ENCODE assay signal across 7 mouse cellular contexts in genomic region chr11:55204159-55204596, GRCm38 (mm10). TPM values are rescaled to one million over a fixed set of nuclear protein-coding genes. Genes with fewer than 3 reads are reported as not detected.
DNase-seq lines count a peak whose midpoint lies in the region; ATAC-seq and TF ChIP-seq lines count a peak whose summit lies in the region.

Gene Slc36a1, plus strand, starts transcription at chr11:55204350.

- H3K27me3 ChIP-seq in embryonic facial prominence, embryonic 11.5 days (ENCODE audit: control insufficient read depth, insufficient read depth, low read length): no peaks in the 10 kb centered on the region
- no peaks in the 10 kb centered on the region for H3K27me3 ChIP-seq in kidney, adult 2 months (replicated peaks; ENCODE audit: control insufficient read depth, insufficient read depth, low read length)
- peaks cover 9% of the 10 kb centered on the region; the same call in 1 of the 2 replicates for H3K27me3 ChIP-seq in limb, embryonic 12.5 days
- no peaks in the 10 kb centered on the region for H3K27me3 ChIP-seq in midbrain, embryonic 15.5 days (replicated peaks)
- H3K27me3 ChIP-seq in spleen, adult 2 months (ENCODE audit: control insufficient read depth, insufficient read depth, low read length): no peaks in the 10 kb centered on the region

- peak; percentile 33 for TF ChIP-seq POLR2A in kidney, adult 2 months (IDR thresholded peaks at IDR 0.05; ENCODE audit: low read depth, low read length)
- TF ChIP-seq POLR2A in spleen, adult 2 months (IDR thresholded peaks at IDR 0.05; ENCODE audit: low read depth, low read length): no peak

- no peaks in the 10 kb centered on the region for H3K9me3 ChIP-seq in embryonic facial prominence, embryonic 11.5 days (replicated peaks; ENCODE audit: control insufficient read depth, low read length)
- H3K9me3 ChIP-seq in limb, embryonic 12.5 days: no peaks in the 10 kb centered on the region
- no peaks in the 10 kb centered on the region for H3K9me3 ChIP-seq in midbrain, embryonic 15.5 days

- H3K36me3 ChIP-seq in embryonic facial prominence, embryonic 11.5 days (replicated peaks; ENCODE audit: control insufficient read depth, insufficient read depth, low read depth, low read length): no peaks in the 10 kb centered on the region
- no peaks in the 10 kb centered on the region for H3K36me3 ChIP-seq in kidney, adult 2 months (ENCODE audit: control insufficient read depth, insufficient read depth, low read length)
- no peaks in the 10 kb centered on the region for H3K36me3 ChIP-seq in limb, embryonic 12.5 days
- H3K36me3 ChIP-seq in midbrain, embryonic 15.5 days (replicated peaks): no peaks in the 10 kb centered on the region
- no peaks in the 10 kb centered on the region for H3K36me3 ChIP-seq in spleen, adult 2 months (ENCODE audit: control insufficient read depth, insufficient read depth, low read length)

- no peak within 1 kb of the TSS for H3K27ac ChIP-seq in embryonic facial prominence, embryonic 11.5 days (replicated peaks; ENCODE audit: low read depth, low read length)
- H3K27ac ChIP-seq in kidney, adult 2 months (ENCODE audit: insufficient read depth, low read depth, low read length): peak within 1 kb of the TSS; percentile 52
- H3K27ac ChIP-seq in limb, embryonic 12.5 days: no peak within 1 kb of the TSS
- H3K27ac ChIP-seq in midbrain, embryonic 15.5 days: peak within 1 kb of the TSS; percentile 57
- no peak within 1 kb of the TSS; the same call in 1 of the 2 replicates for H3K27ac ChIP-seq in spleen, adult 2 months (ENCODE audit: insufficient read depth, low read length)

- peak; percentile 95 for TF ChIP-seq CTCF in kidney, adult 2 months (conservative IDR thresholded peaks at IDR 0.05; ENCODE audit: insufficient read depth, insufficient read length, low read depth, low read length)
- TF ChIP-seq CTCF in spleen, adult 2 months (IDR thresholded peaks at IDR 0.05; ENCODE audit: extremely low read depth, insufficient read depth, insufficient read length, insufficient replicate concordance): peak; percentile 98

- under 1% methylated on average over 31 of the region's 31 CpGs for WGBS in embryonic facial prominence, embryonic 11.5 days
- WGBS in kidney, adult 2 months: under 1% methylated on average over 31 of the region's 31 CpGs
- under 1% methylated on average over 31 of the region's 31 CpGs for WGBS in limb, embryonic 12.5 days
- under 1% methylated on average over 31 of the region's 31 CpGs for WGBS in midbrain, embryonic 15.5 days
- WGBS in spleen, adult 2 months: under 1% methylated on average over 31 of the region's 31 CpGs

- ATAC-seq in embryonic facial prominence, embryonic 11.5 days (replicated peaks; ENCODE audit: insufficient number of reproducible peaks, low FRiP score, low TSS enrichment, low read depth): peak; percentile 92
- ATAC-seq in limb, embryonic 12.5 days (ENCODE audit: insufficient number of reproducible peaks, insufficient read depth, low FRiP score, low TSS enrichment, low read depth): peak; percentile 86
- peak; percentile 97 for ATAC-seq in midbrain, embryonic 15.5 days (replicated peaks)

- H3K4me3 ChIP-seq in embryonic facial prominence, embryonic 11.5 days (ENCODE audit: low read depth, low read length): peak within 1 kb of the TSS; percentile 77
- H3K4me3 ChIP-seq in kidney, adult 2 months (ENCODE audit: insufficient read depth, low read depth, low read length): peak within 1 kb of the TSS; percentile 95
- H3K4me3 ChIP-seq in limb, embryonic 12.5 days (replicated peaks): peak within 1 kb of the TSS; percentile 78
- peak within 1 kb of the TSS; percentile 72 for H3K4me3 ChIP-seq in midbrain, embryonic 15.5 days
- peak within 1 kb of the TSS; percentile 78 for H3K4me3 ChIP-seq in spleen, adult 2 months (ENCODE audit: extremely low read depth, insufficient read depth, insufficient read length)

- peak within 1 kb of the TSS; percentile 91 for H3K4me2 ChIP-seq in embryonic facial prominence, embryonic 11.5 days (ENCODE audit: low read depth, low read length)
- peak within 1 kb of the TSS; percentile 96 for H3K4me2 ChIP-seq in limb, embryonic 12.5 days
- H3K4me2 ChIP-seq in midbrain, embryonic 15.5 days: peak within 1 kb of the TSS; percentile 97

- no peaks in the 10 kb centered on the region for H3K4me1 ChIP-seq in embryonic facial prominence, embryonic 11.5 days (ENCODE audit: control insufficient read depth, insufficient read depth, low read length)
- H3K4me1 ChIP-seq in kidney, adult 2 months (ENCODE audit: control insufficient read depth, insufficient read depth, low read length): peaks cover 20% of the 10 kb centered on the region
- H3K4me1 ChIP-seq in limb, embryonic 12.5 days (replicated peaks): peaks cover 25% of the 10 kb centered on the region
- peaks cover 21% of the 10 kb centered on the region for H3K4me1 ChIP-seq in midbrain, embryonic 15.5 days
- H3K4me1 ChIP-seq in spleen, adult 2 months (ENCODE audit: control insufficient read depth, insufficient read depth, insufficient read length): peaks cover 3% of the 10 kb centered on the region; the same call in 1 of the 2 replicates

- peak within 1 kb of the TSS; percentile 78 for H3K9ac ChIP-seq in embryonic facial prominence, embryonic 11.5 days (replicated peaks; ENCODE audit: low read length)
- peak within 1 kb of the TSS; percentile 81 for H3K9ac ChIP-seq in limb, embryonic 12.5 days (replicated peaks)
- peak within 1 kb of the TSS; percentile 78 for H3K9ac ChIP-seq in midbrain, embryonic 15.5 days

- peak; percentile 98 for DNase-seq in adrenal gland, postnatal 14 days
- peak; percentile 96 for DNase-seq in embryonic facial prominence, embryonic 11.5 days (ENCODE audit: low spot score)
- peak; percentile 96 to 98 for DNase-seq in heart, adult 18-20 months
- DNase-seq in kidney, adult 2 months: peak; percentile 96
- peak; percentile 79 to 97 for DNase-seq in spleen, adult 2 months (ENCODE audit: low read depth in 1 of 2, low spot score in 2 of 2)

RNA-seq across cellular contexts. Expression of gene Slc36a1, which starts in this region (rescaled TPM):
- total RNA-seq in adrenal gland, postnatal 14 days (2021): 19.3 and 23.0 TPM in 2 replicates
- polyA plus RNA-seq in embryonic facial prominence, embryonic 11.5 days (2014; fragmentation: Nextera tagmentation; extraction: Ambion mirVana): 1.6 and 1.9 TPM in 2 replicates
- total RNA-seq in heart, adult 18-20 months (2021): 10 to 100 TPM; 10.3 to 11.8 TPM
- polyA plus RNA-seq in kidney, adult 2 months (2012; rRNA removed): 60.5 and 63.4 TPM in 2 replicates
- 1.5 and 1.6 TPM in 2 replicates for polyA plus RNA-seq in limb, embryonic 12.5 days (2016; fragmentation: Nextera tagmentation; extraction: Ambion mirVana)
- 3.9 and 4.3 TPM in 2 replicates for polyA plus RNA-seq in midbrain, embryonic 15.5 days (2015; fragmentation: Nextera tagmentation; extraction: Ambion mirVana)
- polyA plus RNA-seq in spleen, adult 2 months (2012; rRNA removed): 25.7 and 26.0 TPM in 2 replicates

Comparison
In these comparisons a context has a peak if more than half of its experiments do, and no peak if none do; other contexts are left out.
1. H3K27ac ChIP-seq: peak in kidney, adult 2 months (single experiment) and midbrain, embryonic 15.5 days (single experiment); none in embryonic facial prominence, embryonic 11.5 days (single experiment), limb, embryonic 12.5 days (single experiment) and spleen, adult 2 months (single experiment).
2. Peak in every context shown above with its lines, with median percentiles within 50 percentile points of each other: DNase-seq, ATAC-seq, H3K4me2 ChIP-seq, H3K4me3 ChIP-seq and H3K9ac ChIP-seq.